ENCODE assay signal across 33 mouse cellular contexts in genomic region chr13:34624414-34624813, GRCm38 (mm10). TPM values are rescaled to one million over a fixed set of nuclear protein-coding genes. Genes with fewer than 3 reads are reported as not detected.
"Had no signal": no experiment of that assay in that cellular context is flagged by ENCODE, and none has a peak within 500 bp of the region (broad histone marks: within the 10 kb centered on the region; RNA-seq: fewer than 3 reads in every experiment).

No protein-coding gene starts in this region.

- H3K4me3 ChIP-seq: limb, embryonic 10.5 days; limb, embryonic 12.5 days; limb, embryonic 13.5 days; limb, embryonic 15.5 days; liver, embryonic 12.5 days; liver, embryonic 13.5 days; liver, embryonic 15.5 days; lung, embryonic 15.5 days; megakaryocyte, embryonic 14.5 days; midbrain, embryonic 10.5 days; midbrain, embryonic 12.5 days; midbrain, embryonic 13.5 days; myocyte; neural tube, embryonic 12.5 days had no signal

- DNase-seq: left cerebral cortex, postnatal 4 days; liver; liver, embryonic 13.5 days; liver, postnatal 0 days; lung, adult 18-20 months; lung, adult 2 months; lung, embryonic 14.5 days; lung, postnatal 10 days; lung, postnatal 14 days; lung, postnatal 36 days; lung, postnatal 4 days; midbrain, embryonic 14.5 days had no signal

- H3K27me3 ChIP-seq: limb, embryonic 12.5 days; limb, embryonic 13.5 days; limb, embryonic 15.5 days; liver, embryonic 12.5 days; liver, embryonic 13.5 days; liver, embryonic 15.5 days; lung, embryonic 15.5 days; midbrain, embryonic 12.5 days; midbrain, embryonic 13.5 days; neural tube, embryonic 12.5 days had no signal

- H3K9me3 ChIP-seq: limb, embryonic 10.5 days; limb, embryonic 12.5 days; limb, embryonic 13.5 days; limb, embryonic 15.5 days; liver, embryonic 12.5 days; liver, embryonic 13.5 days; liver, embryonic 15.5 days; lung, embryonic 15.5 days; megakaryocyte, embryonic 14.5 days; midbrain, embryonic 10.5 days; midbrain, embryonic 12.5 days; midbrain, embryonic 13.5 days; neural tube, embryonic 12.5 days had no signal

- H3K27ac ChIP-seq: limb, embryonic 10.5 days; limb, embryonic 12.5 days; limb, embryonic 13.5 days; limb, embryonic 15.5 days; liver, embryonic 12.5 days; liver, embryonic 13.5 days; liver, embryonic 14.5 days; liver, embryonic 15.5 days; lung, embryonic 15.5 days; macrophage; midbrain, embryonic 10.5 days; midbrain, embryonic 12.5 days; midbrain, embryonic 13.5 days; neural tube, embryonic 12.5 days had no signal

- H3K36me3 ChIP-seq: limb, embryonic 10.5 days; limb, embryonic 12.5 days; liver, embryonic 15.5 days; lung, embryonic 15.5 days; midbrain, embryonic 10.5 days; midbrain, embryonic 12.5 days; midbrain, embryonic 13.5 days; neural tube, embryonic 12.5 days had no signal

- H3K9ac ChIP-seq: limb, embryonic 12.5 days; limb, embryonic 13.5 days; limb, embryonic 15.5 days; liver, embryonic 12.5 days; liver, embryonic 13.5 days; liver, embryonic 14.5 days; liver, embryonic 15.5 days; liver, postnatal 0 days; lung, embryonic 14.5 days; lung, embryonic 15.5 days; midbrain, embryonic 12.5 days; midbrain, embryonic 13.5 days; neural tube, embryonic 12.5 days had no signal

- H3K4me1 ChIP-seq: limb, embryonic 10.5 days; limb, embryonic 12.5 days; limb, embryonic 13.5 days; limb, embryonic 15.5 days; liver, embryonic 13.5 days; liver, embryonic 15.5 days; lung, embryonic 15.5 days; midbrain, embryonic 10.5 days; midbrain, embryonic 12.5 days; midbrain, embryonic 13.5 days; neural tube, embryonic 12.5 days had no signal

- H3K4me2 ChIP-seq: limb, embryonic 12.5 days; limb, embryonic 13.5 days; limb, embryonic 15.5 days; liver, embryonic 11.5 days; liver, embryonic 12.5 days; liver, embryonic 13.5 days; liver, embryonic 15.5 days; lung, embryonic 14.5 days; lung, embryonic 15.5 days; midbrain, embryonic 12.5 days; midbrain, embryonic 13.5 days; neural tube, embryonic 12.5 days had no signal

- ATAC-seq: liver, embryonic 12.5 days; liver, postnatal 0 days; lung, postnatal 0 days; midbrain, embryonic 13.5 days; midbrain, embryonic 16.5 days had no signal

RNA-seq across cellular contexts. Expression of gene Pxdc1, which starts 28.9 kb away (rescaled TPM):
- total RNA-seq: megakaryocyte progenitor cell, adult 5-6 weeks; megakaryocyte, adult 5-6 weeks; megakaryocyte-erythroid progenitor cell, adult 5-6 weeks had no signal
